Mouse (Mus musculus) E14TG2a.4 (cell line): ENCODE data around the gene Aig1.

Source experiments
- CTCF ChIP-seq: conservative IDR thresholded peaks from 2 replicates; pipeline ENCODE4 v1.5.1; 2014; ENCODE audit warnings: low read length
- NANOG ChIP-seq: IDR thresholded peaks from 2 replicates; pipeline ENCODE4 v1.6.1; 2014; ENCODE audit warnings: borderline replicate concordance, low read length, mixed read lengths
- POU5F1 ChIP-seq: IDR thresholded peaks from 2 replicates; pipeline ENCODE4 v1.6.1; 2014; ENCODE audit warnings: low read length, borderline replicate concordance

- no peak for TF ChIP-seq CTCF
- TF ChIP-seq NANOG: no peak
- no peak for TF ChIP-seq POU5F1
Observed at GRCm38 (mm10) chr10:13705771-13706170, 163.0 kb downstream of the Aig1 start.
